Mouse (Mus musculus) liver, embryonic 14.5 days (tissue): ENCODE measurements around the gene Arg2.

Experiments
- CTCF ChIP-seq: IDR thresholded peaks from 2 replicates; pipeline ENCODE4 v1.5.1; 2016; ENCODE audit warnings: antibody characterized with exemption, low read depth, control low read depth
- EP300 ChIP-seq: IDR thresholded peaks from 2 replicates; pipeline ENCODE4 v1.6.1; 2016; ENCODE audit warnings: antibody characterized with exemption, low read depth

GRCm38 (mm10) chr12:79139417-79139816, 8.8 kb downstream of the Arg2 start:
- TF ChIP-seq CTCF (no peak), EP300 (no peak)
